Mouse (Mus musculus): ENCODE measurements at regions not wholly inside any gene's neighbourhood (a gene's known extent, or its start where the extent isn't known, plus 50 kb on each side); places are given as distances from the start of the nearest gene placed in this dataset.

DNA sequence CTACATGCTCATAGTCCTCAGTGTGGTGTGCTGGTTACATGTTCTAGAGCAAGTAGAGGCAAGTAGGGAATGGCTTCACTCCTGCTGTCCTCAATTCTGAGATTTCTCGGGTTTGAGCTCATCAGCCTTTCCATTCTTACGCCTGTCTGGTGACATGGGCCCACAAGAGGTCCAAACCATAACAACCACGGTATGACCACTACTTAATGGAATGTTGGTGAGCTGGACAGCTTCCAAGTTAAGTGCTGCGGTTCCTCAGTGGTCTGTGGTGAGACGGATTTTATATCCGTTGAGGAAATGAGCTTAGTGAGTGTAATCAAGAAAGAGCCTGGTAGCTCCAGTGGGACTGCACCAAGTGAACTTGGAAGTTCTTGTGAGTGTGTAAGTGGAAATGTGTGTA, 381.6 kb downstream of the 1810013L24Rik start:
- Histone ChIP-seq H3K36me3 (no peaks in the 10 kb centered on the region), H3K27me3 (no peaks in the 10 kb centered on the region), H3K27ac (no peak overlapping the region), H3K4me2 (replicated peaks) (no peak overlapping the region), H3K9ac (no peak overlapping the region), H3K9me3 (no peaks in the 10 kb centered on the region), H3K4me3 (no peak overlapping the region), H3K4me1 (no peaks in the 10 kb centered on the region)
- no peak for ATAC-seq (ENCODE audit: insufficient number of reproducible peaks, insufficient read depth, low FRiP score, low TSS enrichment)
- 69% methylated on average over 6 of the region's 6 CpGs for WGBS

- H3K36me3 ChIP-seq = no peaks in the 10 kb centered on the region
- 35% methylated on average over 1 of the region's 1 CpGs for WGBS
- H3K27ac ChIP-seq = no peak overlapping the region
- no peak overlapping the region for H3K9ac ChIP-seq
- no peaks in the 10 kb centered on the region for H3K9me3 ChIP-seq
- ATAC-seq (ENCODE audit: insufficient number of reproducible peaks, insufficient read depth, low FRiP score, low TSS enrichment) = no peak
- H3K4me3 ChIP-seq = no peak overlapping the region
- no peak overlapping the region for H3K4me2 ChIP-seq (replicated peaks)
- H3K4me1 ChIP-seq = no peaks in the 10 kb centered on the region
- no peaks in the 10 kb centered on the region for H3K27me3 ChIP-seq
Observed at GRCm38 (mm10) chr16:9215131-9215530, 385.2 kb downstream of the 1810013L24Rik start.

DNA sequence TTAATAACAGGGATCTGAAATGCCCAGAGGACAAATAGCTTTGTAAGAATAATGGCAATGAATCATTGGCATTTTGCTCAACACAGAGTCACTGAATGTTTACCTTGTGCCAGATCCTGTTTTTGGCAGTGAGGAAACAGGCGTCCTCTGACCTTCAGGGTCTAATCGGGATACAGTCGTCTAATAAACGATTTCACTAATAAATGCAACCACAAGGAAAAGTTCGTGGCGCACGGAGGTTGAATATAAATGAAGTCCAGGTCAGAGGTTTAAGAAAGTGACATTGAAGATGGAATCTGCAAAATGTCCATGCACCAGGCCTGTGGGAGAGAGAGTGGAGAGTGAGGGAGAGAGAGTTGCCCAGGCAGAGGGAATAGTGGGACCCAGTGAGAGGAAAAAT, 387.5 kb downstream of the 1810013L24Rik start:
- Histone ChIP-seq H3K27ac (no peak overlapping the region), H3K4me1 (no peaks in the 10 kb centered on the region), H3K9me3 (no peaks in the 10 kb centered on the region), H3K4me2 (replicated peaks) (no peak overlapping the region), H3K4me3 (no peak overlapping the region), H3K27me3 (no peaks in the 10 kb centered on the region), H3K36me3 (no peaks in the 10 kb centered on the region), H3K9ac (no peak overlapping the region)
- ATAC-seq (ENCODE audit: insufficient number of reproducible peaks, insufficient read depth, low FRiP score, low TSS enrichment) = no peak
- WGBS = 81% methylated on average over 7 of the region's 7 CpGs

GRCm38 (mm10) chr16:9230178-9230577, 400.3 kb downstream of the 1810013L24Rik start:
- H3K36me3 ChIP-seq = no peaks in the 10 kb centered on the region
- no peaks in the 10 kb centered on the region for H3K4me1 ChIP-seq
- H3K9ac ChIP-seq = no peak overlapping the region
- no peaks in the 10 kb centered on the region for H3K27me3 ChIP-seq
- no peak overlapping the region for H3K4me3 ChIP-seq
- ATAC-seq (ENCODE audit: insufficient number of reproducible peaks, insufficient read depth, low FRiP score, low TSS enrichment) = no peak
- H3K27ac ChIP-seq = no peak overlapping the region
- H3K4me2 ChIP-seq (replicated peaks) = no peak overlapping the region
- H3K9me3 ChIP-seq = no peaks in the 10 kb centered on the region

GRCm38 (mm10) chr16:9242099-9242498, 412.2 kb downstream of the 1810013L24Rik start:
- Histone ChIP-seq H3K9me3 (no peaks in the 10 kb centered on the region), H3K36me3 (no peaks in the 10 kb centered on the region), H3K27ac (no peak overlapping the region), H3K9ac (no peak overlapping the region), H3K4me2 (replicated peaks) (no peak overlapping the region), H3K4me3 (no peak overlapping the region), H3K4me1 (no peaks in the 10 kb centered on the region), H3K27me3 (no peaks in the 10 kb centered on the region)
- no peak for ATAC-seq (ENCODE audit: insufficient number of reproducible peaks, insufficient read depth, low FRiP score, low TSS enrichment)
- 96% methylated on average over 4 of the region's 4 CpGs for WGBS

- Histone ChIP-seq H3K27ac (no peak overlapping the region), H3K36me3 (no peaks in the 10 kb centered on the region), H3K9ac (no peak overlapping the region), H3K4me3 (no peak overlapping the region), H3K4me1 (no peaks in the 10 kb centered on the region), H3K9me3 (no peaks in the 10 kb centered on the region), H3K27me3 (no peaks in the 10 kb centered on the region), H3K4me2 (replicated peaks) (no peak overlapping the region)
- 47% methylated on average over 3 of the region's 3 CpGs for WGBS
- ATAC-seq (ENCODE audit: insufficient number of reproducible peaks, insufficient read depth, low FRiP score, low TSS enrichment) = no peak
Observed at GRCm38 (mm10) chr16:9247198-9247597, 417.3 kb downstream of the 1810013L24Rik start.

DNA sequence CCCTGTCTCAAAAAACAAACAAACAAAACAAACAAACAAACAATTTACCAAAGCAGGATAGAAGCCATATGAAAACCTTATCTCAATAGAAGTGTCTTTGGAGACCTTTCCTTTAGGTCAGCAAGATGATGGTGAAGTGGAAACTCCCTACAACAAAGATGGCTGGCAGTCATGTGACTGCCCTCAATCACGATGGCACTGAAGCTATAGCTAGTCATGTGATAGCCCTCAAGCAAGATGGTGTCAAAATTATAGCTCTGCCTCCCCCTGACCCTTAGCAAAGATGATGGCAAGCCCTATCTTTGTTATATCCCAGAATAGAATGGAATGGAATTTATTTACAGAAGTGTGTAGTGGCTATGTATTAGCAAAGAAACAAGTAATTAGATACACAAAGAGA, 423.2 kb downstream of the 1810013L24Rik start:
- no peak for ATAC-seq (ENCODE audit: insufficient number of reproducible peaks, insufficient read depth, low FRiP score, low TSS enrichment)
- H3K36me3 ChIP-seq = no peaks in the 10 kb centered on the region
- H3K9ac ChIP-seq = no peak overlapping the region
- no peak overlapping the region for H3K27ac ChIP-seq
- H3K4me1 ChIP-seq = no peaks in the 10 kb centered on the region
- no peaks in the 10 kb centered on the region for H3K27me3 ChIP-seq
- no peak overlapping the region for H3K4me3 ChIP-seq
- no peak overlapping the region for H3K4me2 ChIP-seq (replicated peaks)
- 73% methylated on average over 1 of the region's 1 CpGs for WGBS
- H3K9me3 ChIP-seq = no peaks in the 10 kb centered on the region

DNA sequence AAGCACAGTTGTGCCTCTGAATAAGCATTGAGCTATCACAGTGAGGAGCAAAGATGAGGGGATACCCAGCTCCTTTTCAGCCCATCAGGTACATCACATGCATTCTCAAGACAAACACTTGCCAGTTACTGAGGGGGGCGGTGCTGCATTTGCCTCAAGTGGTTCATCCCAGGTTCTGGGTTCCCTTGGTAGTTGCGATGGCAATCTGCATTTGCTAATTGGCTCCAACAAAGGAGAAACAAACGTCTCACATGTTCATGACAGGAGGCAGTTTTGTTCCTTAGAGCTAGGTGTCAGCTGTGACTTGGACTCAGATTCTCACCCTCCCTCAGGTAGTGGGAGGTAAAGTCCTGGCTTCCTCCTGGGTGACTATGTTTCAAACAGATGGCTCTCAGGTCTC, 425.5 kb downstream of the 1810013L24Rik start:
- no peak overlapping the region for H3K9ac ChIP-seq
- no peaks in the 10 kb centered on the region for H3K4me1 ChIP-seq
- no peaks in the 10 kb centered on the region for H3K27me3 ChIP-seq
- no peaks in the 10 kb centered on the region for H3K9me3 ChIP-seq
- no peak overlapping the region for H3K27ac ChIP-seq
- H3K4me2 ChIP-seq (replicated peaks) = no peak overlapping the region
- WGBS = 60% methylated on average over 3 of the region's 3 CpGs
- H3K4me3 ChIP-seq = no peak overlapping the region
- ATAC-seq (ENCODE audit: insufficient number of reproducible peaks, insufficient read depth, low FRiP score, low TSS enrichment) = no peak
- no peaks in the 10 kb centered on the region for H3K36me3 ChIP-seq

- Histone ChIP-seq H3K36me3 (no peaks in the 10 kb centered on the region), H3K9ac (no peak overlapping the region), H3K27ac (no peak overlapping the region), H3K4me1 (no peaks in the 10 kb centered on the region), H3K4me3 (no peak overlapping the region), H3K27me3 (no peaks in the 10 kb centered on the region), H3K4me2 (replicated peaks) (no peak overlapping the region), H3K9me3 (no peaks in the 10 kb centered on the region)
- WGBS = 89% methylated on average over 3 of the region's 3 CpGs
- no peak for ATAC-seq (ENCODE audit: insufficient number of reproducible peaks, insufficient read depth, low FRiP score, low TSS enrichment)
Observed at GRCm38 (mm10) chr16:9260966-9261365, 431.1 kb downstream of the 1810013L24Rik start.

DNA sequence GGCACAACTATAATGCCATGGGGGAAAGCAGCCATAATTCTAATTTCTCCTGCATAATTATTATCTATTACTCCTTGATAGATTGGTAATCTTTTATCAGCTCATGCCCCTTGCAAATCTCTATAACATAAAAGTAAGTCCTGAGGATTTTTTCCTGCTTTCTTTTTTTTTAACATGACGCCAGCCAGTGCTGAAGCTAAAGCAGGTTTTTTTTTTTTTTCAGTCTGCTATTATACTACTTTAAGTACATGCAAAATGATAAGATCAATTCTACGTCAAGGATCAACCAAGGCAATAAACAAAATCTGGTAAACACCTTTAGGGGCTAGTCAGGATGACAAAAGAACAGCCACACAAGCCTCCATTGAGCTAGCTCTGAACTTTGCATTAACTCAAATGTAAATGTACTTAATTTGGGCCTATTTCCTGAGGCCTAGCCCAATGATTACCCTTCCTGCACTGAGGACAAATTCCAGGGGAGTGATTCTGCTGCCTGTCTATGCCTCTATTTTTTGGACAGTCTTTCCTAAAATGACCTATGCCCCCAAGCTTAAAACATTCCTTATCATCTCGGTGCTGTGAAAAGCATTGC, 434.8 kb downstream of the 1810013L24Rik start:
- ATAC-seq (ENCODE audit: insufficient number of reproducible peaks, insufficient read depth, low FRiP score, low TSS enrichment) = no peak
- no peaks in the 10 kb centered on the region for H3K27me3 ChIP-seq
- no peak overlapping the region for H3K27ac ChIP-seq
- no peak overlapping the region for H3K4me3 ChIP-seq
- H3K4me1 ChIP-seq = no peaks in the 10 kb centered on the region
- WGBS = 24% methylated on average over 3 of the region's 3 CpGs
- no peaks in the 10 kb centered on the region for H3K36me3 ChIP-seq
- H3K4me2 ChIP-seq (replicated peaks) = no peak overlapping the region
- no peaks in the 10 kb centered on the region for H3K9me3 ChIP-seq
- no peak overlapping the region for H3K9ac ChIP-seq

GRCm38 (mm10) chr16:9267204-9267603, 437.3 kb downstream of the 1810013L24Rik start:
- ATAC-seq (ENCODE audit: insufficient number of reproducible peaks, insufficient read depth, low FRiP score, low TSS enrichment) = no peak
- no peak overlapping the region for H3K27ac ChIP-seq
- H3K4me1 ChIP-seq = no peaks in the 10 kb centered on the region

GRCm38 (mm10) chr16:9270099-9270498, 440.2 kb downstream of the 1810013L24Rik start:
- 86% methylated on average over 3 of the region's 3 CpGs for WGBS
- H3K27me3 ChIP-seq = no peaks in the 10 kb centered on the region
- no peak for ATAC-seq (ENCODE audit: insufficient number of reproducible peaks, insufficient read depth, low FRiP score, low TSS enrichment)
- no peak overlapping the region for H3K9ac ChIP-seq
- H3K9me3 ChIP-seq = no peaks in the 10 kb centered on the region
- H3K4me3 ChIP-seq = no peak overlapping the region
- no peaks in the 10 kb centered on the region for H3K4me1 ChIP-seq
- H3K4me2 ChIP-seq (replicated peaks) = no peak overlapping the region
- H3K27ac ChIP-seq = no peak overlapping the region
- H3K36me3 ChIP-seq = no peaks in the 10 kb centered on the region

More at GRCm38 (mm10) chr16:9267204-9267603, 437.3 kb downstream of the 1810013L24Rik start:
- no peaks in the 10 kb centered on the region for H3K36me3 ChIP-seq
- H3K9ac ChIP-seq = no peak overlapping the region
- no peaks in the 10 kb centered on the region for H3K9me3 ChIP-seq
- no peak overlapping the region for H3K4me3 ChIP-seq
- no peaks in the 10 kb centered on the region for H3K27me3 ChIP-seq
- H3K4me2 ChIP-seq (replicated peaks) = no peak overlapping the region

GRCm38 (mm10) chr16:9270671-9271070, 440.8 kb downstream of the 1810013L24Rik start:
- Histone ChIP-seq H3K9ac (no peak overlapping the region), H3K4me1 (no peaks in the 10 kb centered on the region), H3K27ac (no peak overlapping the region), H3K9me3 (no peaks in the 10 kb centered on the region), H3K36me3 (no peaks in the 10 kb centered on the region), H3K27me3 (no peaks in the 10 kb centered on the region), H3K4me3 (no peak overlapping the region), H3K4me2 (replicated peaks) (no peak overlapping the region)
- WGBS = 75% methylated on average over 1 of the region's 1 CpGs
- no peak for ATAC-seq (ENCODE audit: insufficient number of reproducible peaks, insufficient read depth, low FRiP score, low TSS enrichment)
